Mouse (Mus musculus) T-helper 2 cell (primary cell): ENCODE data around the gene Grasp.

Source experiments
- in situ Hi-C: fragments of 300-600 bp; cut with MboI, MseI; formaldehyde crosslinking; loops from one replicate; pipeline ENCODE4 v1.15.1; 2025; ENCODE audit warnings: high pct_unique_total_duplicates

Grasp gene

GRCm38 (mm10) chr15:101224006-101224906 is at the start of gene Grasp:
Gene Grasp (plus strand): TSS chr15:101224188.
- in situ Hi-C loops: no loop called here

GRCm38 (mm10) chr15:101174294-101175130 is 49.5 kb upstream of the Grasp start:
- in situ Hi-C loops: loop anchor here (10.0 kb wide), 1 partner anchor 1080 kb away; no protein-coding TSS in a partner anchor

GRCm38 (mm10) chr15:101175131-101175460 is 48.9 kb upstream of the Grasp start:
- in situ Hi-C loops: loop anchor here (10.0 kb wide), 1 partner anchor 1080 kb away; no protein-coding TSS in a partner anchor

- in situ Hi-C loops: loop anchor here (10.0 kb wide), 1 partner anchor 1081 kb away; no protein-coding TSS in a partner anchor
These were observed 48.2 kb upstream of the Grasp start for GRCm38 (mm10) chr15:101175613-101176283.

- in situ Hi-C loops: loop anchor here (10.0 kb wide), 1 partner anchor 1081 kb away; no protein-coding TSS in a partner anchor
These were observed 47.7 kb upstream of the Grasp start for GRCm38 (mm10) chr15:101176284-101176680.

- in situ Hi-C loops: loop anchor here (10.0 kb wide), 1 partner anchor 1082 kb away; no protein-coding TSS in a partner anchor
These were observed 46.9 kb upstream of the Grasp start for GRCm38 (mm10) chr15:101176795-101177691.

GRCm38 (mm10) chr15:101180363-101181105 is 43.5 kb upstream of the Grasp start:
- in situ Hi-C loops: no loop called here

- in situ Hi-C loops: no loop called here
These were observed 42.9 kb upstream of the Grasp start for GRCm38 (mm10) chr15:101181106-101181466.

- in situ Hi-C loops: no loop called here
These were observed 42.5 kb upstream of the Grasp start for GRCm38 (mm10) chr15:101181500-101181899.

GRCm38 (mm10) chr15:101182676-101183075 is 41.3 kb upstream of the Grasp start:
- in situ Hi-C loops: no loop called here

- in situ Hi-C loops: no loop called here
These were observed 39.7 kb upstream of the Grasp start for GRCm38 (mm10) chr15:101184300-101184699.

GRCm38 (mm10) chr15:101185549-101185948 is 38.4 kb upstream of the Grasp start:
- in situ Hi-C loops: no loop called here

GRCm38 (mm10) chr15:101187907-101188306 is 36.1 kb upstream of the Grasp start:
- in situ Hi-C loops: no loop called here

- in situ Hi-C loops: no loop called here
These were observed 33.8 kb upstream of the Grasp start for GRCm38 (mm10) chr15:101189981-101190761.

GRCm38 (mm10) chr15:101190762-101191150 is 33.2 kb upstream of the Grasp start:
- in situ Hi-C loops: no loop called here

- in situ Hi-C loops: no loop called here
These were observed 32.3 kb upstream of the Grasp start for GRCm38 (mm10) chr15:101191459-101192259.

- in situ Hi-C loops: no loop called here
These were observed 31.7 kb upstream of the Grasp start for GRCm38 (mm10) chr15:101192260-101192640.

- in situ Hi-C loops: no loop called here
These were observed 31.3 kb upstream of the Grasp start for GRCm38 (mm10) chr15:101192651-101193050.
